Mouse (Mus musculus): ENCODE measurements around the gene Mtx1.
A peak's percentile ranks its signal among the peaks of the same experiment; 100 is the strongest.
"Not testable (repeated sequence)": the region's sequence is repeated elsewhere in the genome, so short reads cannot be mapped to it uniquely, and the experiment has no call there.

Mtx1 gene

DNA sequence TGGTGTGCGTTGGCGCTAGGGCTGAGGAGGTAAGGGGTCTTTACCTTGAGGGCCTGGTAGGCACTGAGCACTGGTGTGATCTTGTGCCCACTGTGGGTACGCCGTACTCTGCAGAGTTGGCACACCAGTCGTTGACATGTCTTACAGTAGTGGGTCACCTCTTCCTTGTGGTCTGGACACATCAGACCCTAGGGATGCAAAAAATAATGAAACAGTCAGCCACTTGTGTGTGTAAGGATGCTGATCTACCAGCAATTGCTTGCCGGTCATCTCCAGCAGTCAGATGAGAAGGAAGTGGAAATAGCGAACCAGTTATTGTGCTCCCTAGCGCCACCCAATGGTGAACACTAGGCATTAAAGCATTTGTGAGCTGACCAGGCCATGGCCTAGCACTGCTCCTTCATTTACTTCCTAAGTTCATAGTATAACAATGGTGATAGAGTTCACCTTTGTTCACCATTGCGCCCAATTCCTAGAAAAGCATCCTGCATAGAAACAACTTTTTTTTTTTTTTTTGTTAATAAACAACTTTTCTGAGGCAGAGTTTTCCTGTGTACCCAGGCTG, 15.5 kb upstream of the Mtx1 start:
- DNase-seq (ENCODE audit: low read depth): peak; percentile 72

DNA sequence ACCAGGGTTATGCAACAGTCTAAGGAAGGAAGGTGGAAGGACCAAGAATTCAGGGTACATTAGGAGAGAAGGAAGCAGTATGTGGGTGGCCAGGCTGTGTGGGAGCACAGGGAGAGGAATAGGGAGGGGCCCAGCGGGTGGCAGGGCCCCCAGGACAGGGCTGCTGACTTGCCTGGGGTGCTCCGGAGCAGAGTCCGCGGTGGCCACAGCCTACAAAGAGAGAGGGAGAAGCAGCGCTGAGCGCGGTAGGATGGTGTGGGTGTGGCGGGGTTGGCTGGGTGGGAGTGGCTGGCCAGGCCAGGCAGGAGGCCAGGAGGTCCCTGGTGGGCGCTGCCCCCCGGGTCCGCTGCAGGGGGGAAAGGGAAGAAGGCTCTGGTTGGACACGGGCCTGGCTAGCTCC, 11.6 kb upstream of the Mtx1 start:
- DNase-seq (ENCODE audit: low read depth): no peak

DNA sequence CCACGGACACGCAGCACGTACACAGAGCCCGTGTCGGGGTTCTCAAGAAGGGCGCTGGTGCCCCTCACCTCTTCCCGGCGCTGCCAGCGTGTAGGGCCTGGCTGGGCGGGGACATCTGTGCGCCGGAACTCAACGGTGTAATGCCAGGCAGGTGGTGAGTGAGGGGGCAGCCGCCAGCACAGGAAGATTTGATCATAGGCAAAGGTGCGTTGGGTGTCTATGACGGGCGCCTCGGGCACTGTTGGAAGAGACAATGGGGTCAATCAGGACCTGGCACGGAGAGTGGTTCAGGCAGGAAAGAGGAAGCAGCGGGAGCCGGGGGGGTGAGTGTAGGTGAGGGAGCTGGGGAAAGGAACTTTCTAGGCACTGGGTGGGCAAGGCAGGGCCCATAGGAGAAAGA, 10.8 kb upstream of the Mtx1 start:
- DNase-seq (ENCODE audit: low read depth): no peak

- no peak for DNase-seq (ENCODE audit: low read depth)
These were observed 9.6 kb upstream of the Mtx1 start for GRCm38 (mm10) chr3:89236516-89236915.

DNA sequence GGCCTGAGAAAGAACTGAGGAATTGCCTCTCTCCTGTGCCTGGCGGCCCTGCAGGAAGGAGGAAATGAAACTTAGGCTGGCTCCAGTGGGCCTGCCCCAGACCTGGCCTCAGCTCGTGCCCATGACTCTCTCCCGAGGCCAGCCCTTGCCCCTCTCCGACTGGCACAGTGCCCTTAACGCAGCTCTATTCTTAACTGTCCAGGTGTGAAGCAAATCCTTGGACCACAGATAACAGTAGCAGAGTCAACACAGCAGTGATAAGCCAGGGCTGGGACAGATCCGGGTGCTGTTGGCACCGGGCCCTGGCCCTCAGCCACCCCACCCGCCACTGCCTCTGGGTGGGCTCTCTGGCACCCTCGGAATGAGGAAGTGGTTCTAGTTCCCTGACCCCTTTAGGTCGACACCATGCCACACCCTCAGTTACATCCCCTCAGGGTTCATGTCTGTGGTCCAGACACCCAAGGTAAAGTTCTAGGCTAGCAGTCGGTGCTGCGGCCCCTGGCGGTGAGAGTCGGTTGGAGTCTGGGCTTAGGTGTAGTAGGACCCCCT, 6.7 kb upstream of the Mtx1 start:
- DNase-seq (ENCODE audit: low read depth): no peak

- DNase-seq (ENCODE audit: low read depth): no peak
These were observed 5.7 kb upstream of the Mtx1 start for GRCm38 (mm10) chr3:89232614-89233013.

GRCm38 (mm10) chr3:89231772-89232275, 4.9 kb upstream of the Mtx1 start:
- DNase-seq (ENCODE audit: low read depth): no peak

DNA sequence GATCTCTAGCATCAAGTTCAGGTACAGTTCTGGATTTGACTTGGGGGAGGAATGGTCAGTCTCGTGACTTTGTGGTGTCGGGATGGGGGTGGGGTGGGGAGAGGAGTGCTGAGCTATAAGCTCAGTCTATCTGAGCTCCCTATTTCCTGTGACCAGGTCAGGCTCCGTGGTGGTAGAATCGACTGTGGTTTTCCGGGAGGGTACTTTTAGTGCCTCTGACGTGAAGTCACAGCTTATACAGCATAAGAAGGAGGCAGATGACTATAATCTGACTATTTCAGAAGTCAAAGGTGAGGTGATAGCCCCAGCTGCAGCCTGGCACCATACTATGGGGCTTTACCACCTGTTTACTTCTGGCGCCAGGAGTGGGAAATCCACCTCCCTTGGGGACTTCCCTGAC, 4.5 kb upstream of the Mtx1 start:
- no peak for DNase-seq (ENCODE audit: low read depth)

- no peak for DNase-seq (ENCODE audit: low read depth)
These were observed 3.7 kb upstream of the Mtx1 start for GRCm38 (mm10) chr3:89230561-89230960.

- DNase-seq (ENCODE audit: low read depth): no peak
These were observed 2.4 kb upstream of the Mtx1 start for GRCm38 (mm10) chr3:89229276-89229675.

- DNase-seq (ENCODE audit: low read depth): no peak
These were observed 1.9 kb upstream of the Mtx1 start, which contains the start of gene Muc1 for GRCm38 (mm10) chr3:89228836-89229235. TSS of gene Muc1 (plus strand) at chr3:89229057.

- DNase-seq (ENCODE audit: low read depth): peak; percentile 90
These were observed 1.3 kb upstream of the Mtx1 start for GRCm38 (mm10) chr3:89228180-89228549.

GRCm38 (mm10) chr3:89227307-89228179, 655 bp upstream of the Mtx1 start:
- peak; percentile 79 for DNase-seq (ENCODE audit: low read depth)

DNA sequence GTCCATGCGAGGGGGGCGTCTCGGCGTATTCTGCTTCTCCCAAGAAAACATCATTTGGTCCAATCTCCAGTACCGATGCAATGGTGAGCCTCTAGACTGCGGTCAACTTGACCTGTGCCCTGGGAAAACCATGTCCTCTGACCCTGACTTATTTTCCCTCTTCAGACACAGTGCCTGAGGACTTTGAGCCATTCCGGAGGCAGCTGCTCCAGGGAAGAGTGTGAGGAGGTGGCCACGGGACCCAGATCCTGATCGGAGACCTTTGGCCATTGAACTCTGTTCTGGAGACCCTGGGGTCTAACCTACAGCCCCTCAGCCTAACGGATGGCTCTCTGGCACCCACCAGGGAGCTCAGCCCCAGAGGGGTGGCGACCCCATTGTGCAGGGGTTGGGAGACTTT, 527 bp downstream of the Mtx1 start:
- DNase-seq (ENCODE audit: low read depth): no peak

GRCm38 (mm10) chr3:89225918-89226317, 970 bp downstream of the Mtx1 start:
- DNase-seq (ENCODE audit: low read depth): no peak

DNA sequence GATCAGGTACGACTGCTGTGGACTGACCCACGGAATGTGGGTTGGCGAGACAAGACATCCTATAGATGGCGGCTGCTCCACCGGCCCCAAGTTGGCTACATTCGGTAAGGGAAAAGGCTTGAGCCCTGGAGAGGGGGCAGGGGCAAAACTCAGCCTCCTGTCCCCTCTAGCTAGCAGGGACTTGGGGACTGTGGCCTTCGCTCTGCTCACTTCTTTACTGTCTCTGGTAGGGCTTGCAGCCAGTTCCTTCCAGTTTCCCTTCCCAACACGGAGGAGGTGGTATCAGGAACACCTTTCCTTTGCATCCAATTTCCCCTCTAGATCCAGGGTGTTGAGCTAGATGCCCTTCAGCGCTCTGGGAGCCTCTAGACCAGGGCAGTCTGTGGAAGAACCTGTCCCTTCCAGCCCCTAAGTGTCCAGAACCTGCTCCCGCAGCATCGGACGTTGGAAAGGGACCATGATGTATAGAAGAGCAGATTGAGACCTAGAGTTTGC, 1.5 kb downstream of the Mtx1 start:
- DNase-seq (ENCODE audit: low read depth): no peak

DNA sequence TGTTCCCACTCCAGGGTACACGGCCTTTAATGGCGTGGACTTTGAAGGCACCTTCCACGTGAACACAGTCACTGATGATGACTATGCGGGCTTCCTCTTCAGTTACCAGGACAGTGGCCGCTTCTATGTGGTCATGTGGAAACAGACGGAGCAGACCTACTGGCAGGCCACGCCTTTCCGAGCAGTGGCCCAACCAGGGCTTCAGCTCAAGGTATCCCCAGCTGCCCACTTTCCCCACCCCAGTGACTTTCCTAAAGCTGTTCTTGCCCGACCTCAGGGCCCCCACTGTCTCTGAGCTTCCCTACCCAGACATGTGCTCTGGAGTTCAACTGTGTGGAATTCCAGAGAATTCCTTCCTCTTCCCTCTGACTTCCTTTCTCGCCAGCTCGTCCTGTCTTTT, 2.1 kb downstream of the Mtx1 start:
- DNase-seq (ENCODE audit: low read depth): no peak

DNA sequence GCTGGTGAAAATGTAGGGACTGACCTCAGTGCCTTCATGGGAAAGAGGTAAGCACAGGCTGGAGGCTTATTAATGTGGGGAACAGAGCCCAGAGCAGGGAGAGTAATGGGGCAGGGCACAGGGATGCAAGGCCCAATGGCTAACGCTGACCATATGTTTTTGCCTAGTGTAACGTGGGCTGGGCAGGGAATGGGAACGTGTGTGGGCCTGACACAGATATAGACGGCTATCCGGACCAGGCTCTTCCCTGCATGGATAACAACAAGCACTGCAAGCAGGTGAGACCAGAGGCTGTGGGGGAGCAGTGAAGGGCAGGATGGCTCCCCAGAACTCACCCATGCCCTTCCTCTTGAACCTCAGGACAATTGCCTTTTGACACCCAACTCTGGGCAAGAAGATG, 5.7 kb downstream of the Mtx1 start:
- DNase-seq (ENCODE audit: low read depth): no peak

GRCm38 (mm10) chr3:89219546-89219945, 7.3 kb downstream of the Mtx1 start:
- DNase-seq (ENCODE audit: low read depth): no peak

DNA sequence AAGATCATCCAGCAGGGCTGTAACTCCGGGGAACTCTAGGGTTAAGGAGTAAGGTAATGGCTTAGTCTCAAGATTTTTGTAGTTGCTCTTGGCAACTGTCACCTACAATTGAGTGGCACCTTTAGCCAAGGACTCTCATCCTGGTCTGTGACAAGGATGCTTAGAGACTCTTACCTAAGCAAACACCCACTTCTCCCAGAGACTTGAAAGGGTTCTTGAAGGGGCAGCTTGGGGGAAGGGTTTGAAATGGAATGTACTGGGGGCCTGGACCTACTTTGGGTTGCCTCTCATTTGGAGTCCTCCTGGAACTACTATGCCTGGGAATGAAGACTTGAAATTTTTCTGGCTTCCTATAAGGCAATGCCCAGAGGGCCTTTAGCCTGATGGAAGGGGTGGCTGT, 8.6 kb downstream of the Mtx1 start:
- DNase-seq (ENCODE audit: low read depth): no peak

DNA sequence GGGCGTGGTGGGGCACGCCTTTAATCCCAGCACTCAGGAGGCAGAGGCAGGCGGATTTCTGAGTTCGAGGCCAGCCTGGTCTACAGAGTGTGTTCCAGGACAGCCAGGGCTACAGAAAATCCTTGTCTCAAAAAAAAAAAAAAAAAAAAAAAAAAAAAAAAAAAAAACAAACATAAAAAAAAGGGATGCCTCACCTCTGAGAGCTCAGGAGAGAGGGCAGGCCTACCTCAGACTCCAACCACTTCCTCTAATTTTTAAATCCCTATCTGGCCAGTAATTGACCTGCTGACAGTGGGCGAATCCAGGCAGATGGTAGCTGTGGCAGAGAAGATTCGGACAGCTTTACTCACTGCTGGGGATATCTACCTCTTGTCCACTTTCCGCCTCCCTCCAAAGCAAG, 10.5 kb downstream of the Mtx1 start:
- not testable (repeated sequence) for DNase-seq (ENCODE audit: low read depth)

DNA sequence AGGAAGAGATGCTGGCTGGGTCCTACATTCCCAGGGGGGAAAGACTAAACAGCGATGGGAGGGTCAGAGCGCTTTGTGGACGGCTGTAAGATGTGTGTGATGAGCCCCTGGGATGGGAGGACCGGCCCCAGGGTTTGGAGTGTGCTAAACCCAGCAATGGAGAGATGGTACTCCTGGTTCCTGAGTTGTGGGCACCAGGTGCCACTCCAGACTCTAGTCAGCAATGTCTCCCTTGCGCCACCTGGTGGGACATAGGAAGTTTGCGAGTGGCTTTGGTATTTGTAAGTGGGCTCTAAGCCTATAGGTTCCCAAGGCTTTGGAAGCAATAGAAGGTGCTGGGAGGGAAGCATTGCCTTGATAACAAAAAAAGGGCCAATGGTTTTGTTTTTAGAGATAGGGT, 11.0 kb downstream of the Mtx1 start:
- DNase-seq (ENCODE audit: low read depth): peak; percentile 94

All from naive thymus-derived CD4-positive, alpha-beta T cell, adult 2 months (primary cell).